Mouse (Mus musculus): ENCODE results near the gene BC053393. TPM values are rescaled to one million over a fixed set of nuclear protein-coding genes. Genes with fewer than 3 reads are reported as not detected.

The BC053393 gene
- not detected in 2 replicates for polyA plus RNA-seq (2015; fragmentation: Nextera tagmentation; extraction: Ambion mirVana)

GRCm38 (mm10) chr11:46571327-46571726 is at the start of gene BC053393:
Gene BC053393 (plus strand): TSS chr11:46571536.
- 93% methylated on average over 1 of the region's 1 CpGs for WGBS
- Histone ChIP-seq H3K27me3 (no peaks in the 10 kb centered on the region), H3K4me2 (replicated peaks) (no peak within 1 kb of the TSS), H3K9ac (no peak within 1 kb of the TSS), H3K4me3 (replicated peaks) (no peak within 1 kb of the TSS), H3K9me3 (replicated peaks) (no peaks in the 10 kb centered on the region), H3K36me3 (no peaks in the 10 kb centered on the region), H3K4me1 (no peaks in the 10 kb centered on the region), H3K27ac (replicated peaks) (no peak within 1 kb of the TSS)
- ATAC-seq (ENCODE audit: insufficient number of reproducible peaks, low FRiP score, low TSS enrichment, low read depth): no peak

DNA sequence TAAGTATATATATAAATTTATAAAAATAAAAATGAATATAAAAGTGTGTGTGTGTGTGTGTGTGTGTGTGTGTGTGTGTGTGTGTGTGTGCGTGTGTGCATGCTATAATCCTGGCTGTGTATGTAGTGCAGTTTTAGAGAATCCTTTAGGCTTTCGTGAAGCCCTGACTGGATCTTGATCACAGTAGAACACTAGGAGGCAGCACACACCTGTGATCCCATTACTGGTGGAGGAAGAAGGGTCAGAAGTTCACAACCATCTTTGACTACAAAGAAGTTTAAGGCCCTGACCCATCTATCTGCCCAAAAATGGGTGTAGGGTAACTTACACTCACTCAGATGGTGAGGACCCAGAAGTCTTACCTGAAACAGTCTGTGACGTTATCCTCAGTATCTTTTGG is 48.6 kb upstream of the BC053393 start:
- no peak for ATAC-seq (ENCODE audit: insufficient number of reproducible peaks, low FRiP score, low TSS enrichment, low read depth)
- no peaks in the 10 kb centered on the region for H3K9me3 ChIP-seq (replicated peaks)
- WGBS: 73% methylated on average over 3 of the region's 3 CpGs
- H3K27ac ChIP-seq (replicated peaks): no peak overlapping the region
- no peak overlapping the region for H3K4me3 ChIP-seq (replicated peaks)
- no peaks in the 10 kb centered on the region for H3K36me3 ChIP-seq
- no peak overlapping the region for H3K9ac ChIP-seq
- no peaks in the 10 kb centered on the region for H3K27me3 ChIP-seq
- H3K4me1 ChIP-seq: no peaks in the 10 kb centered on the region
- H3K4me2 ChIP-seq (replicated peaks): no peak overlapping the region

DNA sequence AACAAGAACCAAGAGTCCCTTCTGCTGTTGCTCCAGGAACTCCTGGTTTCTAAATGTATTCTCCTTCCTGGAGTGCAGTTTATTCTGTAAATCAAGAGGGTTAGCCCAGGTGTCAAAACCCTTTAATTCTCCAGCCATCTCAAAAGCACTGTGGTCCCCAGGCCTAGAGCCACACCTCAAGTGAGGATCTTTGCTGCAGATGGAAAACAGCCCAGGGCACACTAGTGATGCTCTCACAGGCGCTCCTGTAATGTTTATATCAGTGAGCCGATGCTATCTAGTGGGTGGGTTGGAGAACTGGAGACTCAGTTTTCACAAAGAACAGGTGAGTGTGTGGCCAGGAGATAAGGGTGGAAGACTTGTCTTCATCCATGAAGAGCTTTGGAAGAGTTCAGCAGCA is 47.4 kb upstream of the BC053393 start, which contains the start of gene Gm12169:
Gm12169 (plus strand) TSS at position 301 of the 400 bp plus-strand sequence.
- no peaks in the 10 kb centered on the region for H3K9me3 ChIP-seq (replicated peaks)

GRCm38 (mm10) chr11:46530149-46530548 is 41.2 kb upstream of the BC053393 start:
- no peak for ATAC-seq (ENCODE audit: insufficient number of reproducible peaks, low FRiP score, low TSS enrichment, low read depth)
- 64% methylated on average over 4 of the region's 4 CpGs for WGBS

More for the DNA sequence above, 47.4 kb upstream of the BC053393 start, which contains the start of gene Gm12169:
- Histone ChIP-seq H3K9ac (no peak within 1 kb of the TSS), H3K4me1 (no peaks in the 10 kb centered on the region), H3K36me3 (no peaks in the 10 kb centered on the region), H3K27ac (replicated peaks) (no peak within 1 kb of the TSS), H3K4me2 (replicated peaks) (no peak within 1 kb of the TSS), H3K4me3 (replicated peaks) (no peak within 1 kb of the TSS), H3K27me3 (no peaks in the 10 kb centered on the region)
- 86% methylated on average over 2 of the region's 2 CpGs for WGBS
- ATAC-seq (ENCODE audit: insufficient number of reproducible peaks, low FRiP score, low TSS enrichment, low read depth): no peak

DNA sequence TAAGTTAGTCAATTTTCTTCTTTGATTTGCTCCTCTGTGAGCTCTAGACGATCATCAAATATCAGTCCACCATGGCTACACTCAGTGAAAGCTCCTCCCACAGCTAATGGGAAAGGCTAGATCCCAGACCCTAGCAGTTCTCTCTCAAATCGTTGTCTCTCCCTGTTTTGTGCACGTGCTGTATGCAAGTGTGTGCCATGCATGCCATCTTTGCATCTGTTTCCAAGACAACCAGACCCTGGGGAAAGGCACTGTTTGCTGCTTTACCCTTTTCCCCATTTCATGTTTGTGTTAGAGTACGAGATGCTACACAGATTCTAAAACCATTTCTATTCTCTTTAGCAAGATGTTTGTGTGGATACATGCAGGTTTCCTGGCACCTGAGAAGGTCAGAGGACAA is 34.4 kb upstream of the BC053393 start:
- H3K27me3 ChIP-seq: no peaks in the 10 kb centered on the region
- no peaks in the 10 kb centered on the region for H3K4me1 ChIP-seq
- H3K27ac ChIP-seq (replicated peaks): no peak overlapping the region
- H3K9me3 ChIP-seq (replicated peaks): no peaks in the 10 kb centered on the region
- ATAC-seq (ENCODE audit: insufficient number of reproducible peaks, low FRiP score, low TSS enrichment, low read depth): no peak
- no peak overlapping the region for H3K4me2 ChIP-seq (replicated peaks)
- H3K4me3 ChIP-seq (replicated peaks): no peak overlapping the region
- WGBS: 74% methylated on average over 4 of the region's 4 CpGs
- no peaks in the 10 kb centered on the region for H3K36me3 ChIP-seq
- H3K9ac ChIP-seq: no peak overlapping the region

More at GRCm38 (mm10) chr11:46530149-46530548, 41.2 kb upstream of the BC053393 start:
- Histone ChIP-seq H3K4me2 (replicated peaks) (no peak overlapping the region), H3K4me1 (no peaks in the 10 kb centered on the region), H3K9me3 (replicated peaks) (no peaks in the 10 kb centered on the region), H3K27ac (replicated peaks) (no peak overlapping the region), H3K36me3 (no peaks in the 10 kb centered on the region), H3K27me3 (no peaks in the 10 kb centered on the region), H3K9ac (no peak overlapping the region), H3K4me3 (replicated peaks) (no peak overlapping the region)

DNA sequence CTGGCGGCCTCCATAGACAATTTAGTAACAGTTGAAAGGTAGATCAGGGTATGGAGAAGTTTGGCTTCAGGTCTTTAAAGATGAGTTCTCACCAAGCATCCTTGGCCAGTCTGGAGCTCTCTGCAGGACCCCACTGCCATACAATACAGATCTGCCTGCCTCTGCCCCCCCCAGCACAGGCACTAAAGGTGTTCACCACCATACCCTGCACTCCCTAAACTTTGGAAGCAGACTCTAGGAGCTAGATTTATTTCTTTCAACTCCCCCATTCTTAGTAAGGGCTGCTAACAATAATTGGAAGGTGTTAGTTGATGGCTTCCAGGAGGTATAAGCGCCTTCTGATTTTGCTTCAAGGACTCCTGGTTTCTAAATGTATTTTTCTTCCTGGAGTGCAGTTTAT is 27.8 kb upstream of the BC053393 start:
- Histone ChIP-seq H3K9ac (no peak overlapping the region), H3K4me2 (replicated peaks) (no peak overlapping the region), H3K4me3 (replicated peaks) (no peak overlapping the region), H3K36me3 (no peaks in the 10 kb centered on the region), H3K27me3 (no peaks in the 10 kb centered on the region), H3K9me3 (replicated peaks) (no peaks in the 10 kb centered on the region), H3K4me1 (no peaks in the 10 kb centered on the region), H3K27ac (replicated peaks) (no peak overlapping the region)
- WGBS: 80% methylated on average over 2 of the region's 2 CpGs
- ATAC-seq (ENCODE audit: insufficient number of reproducible peaks, low FRiP score, low TSS enrichment, low read depth): no peak

DNA sequence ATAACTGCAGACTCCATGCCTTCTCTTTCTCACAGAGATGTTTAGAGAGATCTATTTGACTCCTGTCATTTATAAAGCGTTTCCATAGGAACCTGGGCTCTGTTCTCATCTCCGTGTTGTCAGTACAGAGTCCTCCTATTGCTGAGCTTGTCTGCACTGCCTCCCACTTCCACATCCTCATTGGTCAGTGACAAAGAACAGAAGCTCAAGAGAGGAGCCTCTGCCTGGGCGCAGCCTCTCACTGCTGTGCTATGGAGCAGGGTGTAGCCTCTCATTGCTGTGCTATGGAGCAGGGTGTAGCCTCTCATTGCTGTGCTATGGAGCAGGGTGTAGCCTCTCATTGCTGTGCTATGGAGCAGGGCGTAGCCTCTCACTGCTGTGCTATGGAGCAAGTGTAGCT is 21.6 kb upstream of the BC053393 start:
- Histone ChIP-seq H3K27ac (replicated peaks) (no peak overlapping the region), H3K4me1 (no peaks in the 10 kb centered on the region), H3K27me3 (no peaks in the 10 kb centered on the region), H3K4me2 (replicated peaks) (no peak overlapping the region), H3K9me3 (replicated peaks) (no peaks in the 10 kb centered on the region), H3K9ac (no peak overlapping the region), H3K4me3 (replicated peaks) (no peak overlapping the region), H3K36me3 (no peaks in the 10 kb centered on the region)
- ATAC-seq (ENCODE audit: insufficient number of reproducible peaks, low FRiP score, low TSS enrichment, low read depth): no peak
- WGBS: 82% methylated on average over 4 of the region's 4 CpGs

DNA sequence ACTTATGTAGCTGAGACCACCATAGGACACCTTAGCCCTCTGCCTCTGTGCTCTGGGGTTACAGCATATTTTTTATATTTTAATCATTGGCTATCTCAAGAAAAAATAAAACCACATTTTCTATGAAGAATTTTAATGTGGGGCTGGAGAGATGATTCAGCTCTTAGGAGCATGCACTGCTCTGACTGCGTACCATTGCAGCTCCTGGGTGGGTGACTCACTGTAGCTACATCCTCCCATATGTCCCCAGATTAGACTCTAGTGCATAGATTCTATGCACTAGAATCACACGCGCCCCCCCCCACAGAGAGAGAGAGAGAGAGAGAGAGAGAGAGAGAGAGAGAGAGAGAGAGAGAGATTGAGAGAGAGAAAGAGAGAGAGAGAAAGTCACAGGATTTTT is 18.6 kb upstream of the BC053393 start:
- no peak overlapping the region for H3K27ac ChIP-seq (replicated peaks)
- H3K27me3 ChIP-seq: no peaks in the 10 kb centered on the region
- H3K9me3 ChIP-seq (replicated peaks): no peaks in the 10 kb centered on the region
- no peak for ATAC-seq (ENCODE audit: insufficient number of reproducible peaks, low FRiP score, low TSS enrichment, low read depth)
- H3K4me2 ChIP-seq (replicated peaks): no peak overlapping the region
- 87% methylated on average over 3 of the region's 3 CpGs for WGBS
- H3K4me3 ChIP-seq (replicated peaks): no peak overlapping the region
- H3K4me1 ChIP-seq: no peaks in the 10 kb centered on the region
- no peaks in the 10 kb centered on the region for H3K36me3 ChIP-seq
- H3K9ac ChIP-seq: no peak overlapping the region

- Histone ChIP-seq H3K4me1 (no peaks in the 10 kb centered on the region), H3K4me2 (replicated peaks) (no peak overlapping the region), H3K9ac (no peak overlapping the region), H3K36me3 (no peaks in the 10 kb centered on the region), H3K27ac (replicated peaks) (no peak overlapping the region), H3K27me3 (no peaks in the 10 kb centered on the region), H3K9me3 (replicated peaks) (no peaks in the 10 kb centered on the region), H3K4me3 (replicated peaks) (no peak overlapping the region)
- ATAC-seq (ENCODE audit: insufficient number of reproducible peaks, low FRiP score, low TSS enrichment, low read depth): no peak
- WGBS: 78% methylated on average over 4 of the region's 4 CpGs
Observed at GRCm38 (mm10) chr11:46561096-46561495, 10.2 kb upstream of the BC053393 start.

DNA sequence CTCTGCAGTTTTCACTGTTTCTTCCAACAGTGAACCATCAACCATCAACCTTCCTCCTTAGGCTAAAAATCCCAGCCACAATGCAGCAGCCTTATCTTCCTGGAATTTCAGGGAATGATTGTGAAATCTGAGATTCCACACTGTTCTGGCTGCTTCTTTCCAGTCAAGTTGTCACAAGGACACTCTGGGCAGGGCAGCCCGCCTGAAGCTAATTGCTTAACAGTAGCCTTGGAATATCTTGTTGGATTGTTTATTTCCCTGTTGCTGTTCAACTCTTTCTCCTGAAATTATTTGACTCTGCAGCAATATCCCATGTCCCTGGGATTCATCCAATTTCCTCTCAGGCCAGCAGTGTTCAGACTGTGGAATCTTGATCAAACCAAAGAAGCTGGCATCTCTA is 6.7 kb upstream of the BC053393 start:
- no peaks in the 10 kb centered on the region for H3K27me3 ChIP-seq
- ATAC-seq (ENCODE audit: insufficient number of reproducible peaks, low FRiP score, low TSS enrichment, low read depth): no peak
- no peak overlapping the region for H3K4me3 ChIP-seq (replicated peaks)
- no peak overlapping the region for H3K9ac ChIP-seq
- H3K9me3 ChIP-seq (replicated peaks): no peaks in the 10 kb centered on the region
- WGBS: 53% methylated on average over 1 of the region's 1 CpGs
- H3K36me3 ChIP-seq: no peaks in the 10 kb centered on the region
- no peak overlapping the region for H3K4me2 ChIP-seq (replicated peaks)
- no peaks in the 10 kb centered on the region for H3K4me1 ChIP-seq
- H3K27ac ChIP-seq (replicated peaks): no peak overlapping the region

DNA sequence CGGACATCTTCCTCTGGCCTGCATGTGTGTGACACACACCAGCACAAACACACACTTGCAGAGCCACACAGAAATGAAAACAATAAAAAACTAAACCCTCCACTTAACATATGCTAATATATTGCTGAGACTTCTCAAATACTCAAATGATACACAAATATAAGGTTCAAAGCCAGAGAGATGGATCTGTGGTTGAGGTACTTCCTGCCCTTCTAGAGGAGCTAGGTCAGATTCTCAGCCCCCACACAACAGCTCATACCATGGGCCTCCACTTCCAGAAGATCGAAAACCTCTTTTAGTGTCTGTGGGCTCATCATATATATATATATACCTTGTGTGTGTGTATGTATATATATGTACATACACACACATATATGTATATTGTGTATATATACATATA is 5.4 kb upstream of the BC053393 start:
- Histone ChIP-seq H3K9ac (no peak overlapping the region), H3K4me1 (no peaks in the 10 kb centered on the region), H3K4me2 (replicated peaks) (no peak overlapping the region), H3K4me3 (replicated peaks) (no peak overlapping the region), H3K27ac (replicated peaks) (no peak overlapping the region), H3K36me3 (no peaks in the 10 kb centered on the region), H3K27me3 (no peaks in the 10 kb centered on the region), H3K9me3 (replicated peaks) (no peaks in the 10 kb centered on the region)
- ATAC-seq (ENCODE audit: insufficient number of reproducible peaks, low FRiP score, low TSS enrichment, low read depth): no peak
- WGBS: 87% methylated on average over 2 of the region's 2 CpGs

DNA sequence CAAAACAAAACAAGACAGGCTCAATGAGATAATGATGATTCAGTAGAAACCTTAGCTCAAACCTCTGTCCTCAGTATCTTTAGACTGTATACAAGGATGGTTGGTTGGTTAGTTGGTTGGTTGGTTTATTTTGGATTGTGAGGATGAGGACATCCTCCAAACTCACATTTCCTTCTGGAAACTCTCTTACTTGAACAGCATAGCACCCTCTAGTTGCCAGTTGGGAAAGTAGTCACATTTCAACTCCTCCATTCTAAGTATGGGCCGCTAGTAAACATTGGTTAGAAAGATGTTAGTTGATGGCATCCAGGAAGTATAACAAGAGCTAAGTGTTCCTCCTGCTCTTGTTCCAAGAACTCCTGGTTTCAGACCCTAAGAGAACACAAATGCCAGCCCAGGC is 2.2 kb upstream of the BC053393 start:
- ATAC-seq (ENCODE audit: insufficient number of reproducible peaks, low FRiP score, low TSS enrichment, low read depth): no peak
- Histone ChIP-seq H3K27me3 (no peaks in the 10 kb centered on the region), H3K4me1 (no peaks in the 10 kb centered on the region)

More for the DNA sequence above, 2.2 kb upstream of the BC053393 start:
- Histone ChIP-seq H3K36me3 (no peaks in the 10 kb centered on the region), H3K9me3 (replicated peaks) (no peaks in the 10 kb centered on the region), H3K4me3 (replicated peaks) (no peak overlapping the region), H3K9ac (no peak overlapping the region), H3K27ac (replicated peaks) (no peak overlapping the region), H3K4me2 (replicated peaks) (no peak overlapping the region)
- 74% methylated on average over 1 of the region's 1 CpGs for WGBS
